Mouse (Mus musculus) E14TG2a.4 (cell line): ENCODE measurements around the gene Ptpn12.

ENCODE experiments used
- CTCF ChIP-seq: conservative IDR thresholded peaks from 2 replicates; pipeline ENCODE4 v1.5.1; 2014; ENCODE audit warnings: low read length
- NANOG ChIP-seq: IDR thresholded peaks from 2 replicates; pipeline ENCODE4 v1.6.1; 2014; ENCODE audit warnings: borderline replicate concordance, low read length, mixed read lengths

GRCm38 (mm10) chr5:21010908-21011307 is 44.8 kb downstream of the Ptpn12 start:
- TF ChIP-seq CTCF (no peak), NANOG (no peak)
